Mouse (Mus musculus): ENCODE measurements around the gene Alk.

- TF ChIP-seq CTCF (IDR thresholded peaks at IDR 0.05; ENCODE audit: low read depth) (no peak), EP300 (IDR thresholded peaks at IDR 0.05; ENCODE audit: low read depth) (no peak)
These were observed 566.1 kb downstream of the Alk start for GRCm38 (mm10) chr17:72038371-72038770.

Data from liver, embryonic 14.5 days (tissue).